Mouse (Mus musculus): ENCODE results near the gene Fam207a. TPM values are rescaled to one million over a fixed set of nuclear protein-coding genes. Genes with fewer than 3 reads are reported as not detected.

Fam207a gene
- polyA plus RNA-seq, 1 experiment from 2014 or later, result 15.5 TPM

DNA sequence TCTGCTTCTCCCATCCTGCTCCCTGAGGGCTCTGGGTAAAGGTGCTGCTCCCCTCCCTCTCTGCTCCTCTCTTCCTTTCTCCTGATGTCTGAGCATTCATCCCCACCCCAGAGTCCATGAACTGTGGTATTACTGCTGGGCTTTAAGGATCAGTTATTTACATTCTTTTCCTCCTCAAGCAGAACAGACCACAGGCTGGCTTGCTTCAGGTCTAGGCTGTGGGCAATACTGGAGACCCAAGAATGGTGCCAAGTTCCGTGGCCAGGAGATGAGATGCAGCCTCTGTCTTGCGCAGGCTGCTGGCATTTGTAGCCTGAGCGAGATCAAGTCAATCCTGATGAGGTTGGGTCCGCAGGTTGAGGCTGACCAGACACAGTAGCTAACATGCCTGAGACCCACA is 63.8 kb downstream of the Fam207a start:
- no peaks in the 10 kb centered on the region for H3K4me1 ChIP-seq (ENCODE audit: insufficient read depth)
- TF ChIP-seq CTCF (IDR thresholded peaks at IDR 0.05; ENCODE audit: low read depth) (no peak), EP300 (IDR thresholded peaks at IDR 0.05; ENCODE audit: low read depth) (no peak)
- H3K9ac ChIP-seq (replicated peaks), result no peak overlapping the region
- H3K27ac ChIP-seq (ENCODE audit: low read depth), result no peak overlapping the region
- no peak overlapping the region for H3K4me2 ChIP-seq (ENCODE audit: low read depth, low read length)
- ATAC-seq, result no peak
- no peak overlapping the region for H3K4me3 ChIP-seq (ENCODE audit: low read depth, low read length)
- H3K36me3 ChIP-seq (replicated peaks; ENCODE audit: insufficient read depth, low read length), result no peaks in the 10 kb centered on the region
- WGBS (ENCODE audit: insufficient replicate concordance), result 79% methylated on average over 4 of the region's 4 CpGs
- no peaks in the 10 kb centered on the region for H3K9me3 ChIP-seq (ENCODE audit: low read length)
- no peaks in the 10 kb centered on the region for H3K27me3 ChIP-seq (ENCODE audit: insufficient read depth, low read length)
- DNase-seq, result no peak

- Histone ChIP-seq H3K36me3 (replicated peaks; ENCODE audit: insufficient read depth, low read length) (no peaks in the 10 kb centered on the region), H3K4me1 (ENCODE audit: insufficient read depth) (no peaks in the 10 kb centered on the region), H3K9me3 (ENCODE audit: low read length) (no peaks in the 10 kb centered on the region), H3K4me3 (ENCODE audit: low read depth, low read length) (no peak overlapping the region), H3K4me2 (ENCODE audit: low read depth, low read length) (0 out of 2 replicates have a peak overlapping the region, but pooled peaks have one; percentile 24), H3K27me3 (ENCODE audit: insufficient read depth, low read length) (no peaks in the 10 kb centered on the region), H3K9ac (replicated peaks) (no peak overlapping the region), H3K27ac (ENCODE audit: low read depth) (no peak overlapping the region)
- ATAC-seq (no peak), DNase-seq (no peak)
- TF ChIP-seq CTCF (IDR thresholded peaks at IDR 0.05; ENCODE audit: low read depth) (no peak), EP300 (IDR thresholded peaks at IDR 0.05; ENCODE audit: low read depth) (no peak)
Measured at GRCm38 (mm10) chr10:77450159-77450464, 65.5 kb downstream of the Fam207a start.

DNA sequence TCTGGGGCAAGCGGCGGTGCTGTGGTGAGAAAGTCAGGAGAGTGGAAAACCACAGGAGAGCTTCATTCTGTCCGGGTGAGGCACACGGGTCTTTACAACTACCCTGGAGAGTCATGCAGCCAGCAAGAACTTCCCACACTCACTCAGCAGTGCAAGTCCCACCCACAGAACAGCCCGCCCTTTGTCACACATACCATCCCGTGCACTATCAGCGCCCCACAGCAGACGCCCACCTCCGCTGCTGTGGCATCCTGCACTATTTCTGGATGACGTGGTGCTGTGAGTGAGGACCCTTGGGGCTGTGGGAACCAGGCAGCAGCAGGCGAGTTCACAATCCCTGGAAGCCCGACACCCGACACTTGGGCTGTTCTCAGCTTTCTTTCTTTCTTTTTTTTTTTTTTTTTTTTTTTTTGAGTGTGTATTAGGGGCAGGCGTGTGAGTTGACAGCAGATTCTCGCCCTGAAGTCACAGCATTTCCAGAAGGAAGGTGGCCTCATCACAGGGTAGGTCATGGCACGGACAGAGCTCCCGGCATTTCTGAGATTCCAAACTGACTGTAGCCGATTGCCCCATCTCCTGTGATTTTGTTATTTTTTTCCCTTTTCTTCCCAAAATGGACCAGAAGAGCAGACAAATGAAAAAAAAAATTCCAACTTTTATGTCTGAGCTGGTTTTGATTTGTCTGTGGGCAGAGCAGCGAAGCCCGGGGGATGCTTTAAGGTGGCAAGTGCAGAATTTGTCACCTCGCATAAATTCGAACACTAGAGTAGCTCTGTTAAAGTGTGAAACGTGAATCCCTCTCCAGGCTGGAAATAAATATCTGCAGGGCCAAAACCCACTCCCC is 66.0 kb downstream of the Fam207a start:
- TF ChIP-seq CTCF (IDR thresholded peaks at IDR 0.05; ENCODE audit: low read depth), result no peak
- TF ChIP-seq EP300 (IDR thresholded peaks at IDR 0.05; ENCODE audit: low read depth), result no peak
- ATAC-seq (0 out of 2 replicates have a peak, but pooled peaks have one; percentile 27), DNase-seq (no peak)
- no peak overlapping the region for H3K9ac ChIP-seq (replicated peaks)
- H3K36me3 ChIP-seq (replicated peaks; ENCODE audit: insufficient read depth, low read length), result no peaks in the 10 kb centered on the region
- no peak overlapping the region for H3K27ac ChIP-seq (ENCODE audit: low read depth)
- H3K4me1 ChIP-seq (ENCODE audit: insufficient read depth), result no peaks in the 10 kb centered on the region
- H3K4me3 ChIP-seq (ENCODE audit: low read depth, low read length), result no peak overlapping the region
- 27% methylated on average over 23 of the region's 23 CpGs for WGBS (ENCODE audit: insufficient replicate concordance)
- no peaks in the 10 kb centered on the region for H3K9me3 ChIP-seq (ENCODE audit: low read length)
- peak overlapping the region; percentile 24; the same call in 1 of the 2 replicates for H3K4me2 ChIP-seq (ENCODE audit: low read depth, low read length)
- H3K27me3 ChIP-seq (ENCODE audit: insufficient read depth, low read length), result no peaks in the 10 kb centered on the region

DNA sequence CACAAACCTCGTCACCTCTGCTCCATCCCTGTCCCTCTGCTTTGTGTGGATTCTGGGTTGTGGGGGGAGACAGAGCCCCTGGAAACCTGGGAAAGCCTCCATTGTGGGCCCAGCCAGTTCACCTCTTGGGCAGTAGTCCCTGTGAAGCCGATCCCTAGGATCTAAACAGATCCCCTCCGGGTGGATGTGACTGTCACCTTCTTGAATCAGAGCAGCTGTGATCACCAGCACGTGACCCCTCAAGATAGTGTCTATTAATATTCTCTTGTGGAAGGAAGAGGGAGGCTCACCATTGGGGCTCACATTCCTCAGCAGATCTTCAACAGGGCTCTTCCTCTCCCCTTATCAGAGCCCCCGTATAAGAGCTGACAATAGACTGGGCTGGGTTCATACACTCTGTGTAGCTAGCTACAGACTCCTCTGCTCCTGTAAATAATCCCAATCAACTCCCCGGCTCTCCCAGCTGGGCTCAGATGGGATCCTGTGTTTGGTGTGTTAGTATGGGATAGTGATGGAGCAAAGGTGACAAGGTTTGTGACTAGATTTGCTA is 66.8 kb downstream of the Fam207a start:
- DNase-seq (no peak), ATAC-seq (no peak)
- no peak overlapping the region for H3K27ac ChIP-seq (ENCODE audit: low read depth)
- 0 out of 2 replicates have a peak overlapping the region, but pooled peaks have one; percentile 24 for H3K4me2 ChIP-seq (ENCODE audit: low read depth, low read length)
- no peak overlapping the region for H3K4me3 ChIP-seq (ENCODE audit: low read depth, low read length)
- H3K36me3 ChIP-seq (replicated peaks; ENCODE audit: insufficient read depth, low read length), result no peaks in the 10 kb centered on the region
- no peaks in the 10 kb centered on the region for H3K9me3 ChIP-seq (ENCODE audit: low read length)
- H3K9ac ChIP-seq (replicated peaks), result no peak overlapping the region
- H3K4me1 ChIP-seq (ENCODE audit: insufficient read depth), result no peaks in the 10 kb centered on the region
- no peaks in the 10 kb centered on the region for H3K27me3 ChIP-seq (ENCODE audit: insufficient read depth, low read length)
- TF ChIP-seq EP300 (IDR thresholded peaks at IDR 0.05; ENCODE audit: low read depth) (no peak), CTCF (IDR thresholded peaks at IDR 0.05; ENCODE audit: low read depth) (no peak)
- WGBS (ENCODE audit: insufficient replicate concordance), result 40% methylated on average over 6 of the region's 6 CpGs

- no peak overlapping the region for H3K4me3 ChIP-seq (ENCODE audit: low read depth, low read length)
- H3K9me3 ChIP-seq (ENCODE audit: low read length), result no peaks in the 10 kb centered on the region
- DNase-seq, result no peak
- H3K27me3 ChIP-seq (ENCODE audit: insufficient read depth, low read length), result no peaks in the 10 kb centered on the region
- no peak for ATAC-seq
- no peaks in the 10 kb centered on the region for H3K36me3 ChIP-seq (replicated peaks; ENCODE audit: insufficient read depth, low read length)
- H3K4me2 ChIP-seq (ENCODE audit: low read depth, low read length), result no peak overlapping the region
- H3K27ac ChIP-seq (ENCODE audit: low read depth), result no peak overlapping the region
- H3K4me1 ChIP-seq (ENCODE audit: insufficient read depth), result no peaks in the 10 kb centered on the region
- TF ChIP-seq CTCF (IDR thresholded peaks at IDR 0.05; ENCODE audit: low read depth) (no peak), EP300 (IDR thresholded peaks at IDR 0.05; ENCODE audit: low read depth) (no peak)
- H3K9ac ChIP-seq (replicated peaks), result no peak overlapping the region
- WGBS (ENCODE audit: insufficient replicate concordance), result 70% methylated on average over 7 of the region's 7 CpGs
Measured at GRCm38 (mm10) chr10:77448209-77448608, 67.4 kb downstream of the Fam207a start.

DNA sequence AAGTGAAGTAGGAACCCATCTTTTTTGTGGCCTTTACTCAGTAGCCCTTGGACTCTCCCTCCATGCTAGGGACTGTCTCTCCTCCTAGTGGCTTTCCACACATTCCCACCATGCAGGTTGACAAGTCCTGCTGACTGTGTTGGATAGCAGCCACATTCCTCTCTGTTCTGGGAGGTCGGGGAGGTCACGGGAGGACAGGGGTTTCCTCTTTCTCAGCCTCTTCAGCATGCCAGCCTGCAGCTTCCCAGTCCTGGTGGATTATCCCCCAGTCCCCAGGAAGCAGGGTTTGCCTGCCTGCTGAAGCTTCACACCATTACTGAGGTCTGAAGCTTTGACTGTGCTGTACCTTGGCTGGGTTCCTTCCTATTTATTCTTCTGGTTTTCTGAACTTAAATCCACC is 67.8 kb downstream of the Fam207a start:
- Histone ChIP-seq H3K27me3 (ENCODE audit: insufficient read depth, low read length) (no peaks in the 10 kb centered on the region), H3K9me3 (ENCODE audit: low read length) (no peaks in the 10 kb centered on the region), H3K27ac (ENCODE audit: low read depth) (no peak overlapping the region), H3K4me2 (ENCODE audit: low read depth, low read length) (no peak overlapping the region), H3K4me1 (ENCODE audit: insufficient read depth) (no peaks in the 10 kb centered on the region), H3K9ac (replicated peaks) (no peak overlapping the region), H3K36me3 (replicated peaks; ENCODE audit: insufficient read depth, low read length) (no peaks in the 10 kb centered on the region), H3K4me3 (ENCODE audit: low read depth, low read length) (no peak overlapping the region)
- no peak for DNase-seq
- whole genome bisulfite sequencing (ENCODE audit: insufficient replicate concordance), result 14% methylated on average over 2 of the region's 2 CpGs
- ATAC-seq, result no peak
- TF ChIP-seq CTCF (IDR thresholded peaks at IDR 0.05; ENCODE audit: low read depth) (no peak), EP300 (IDR thresholded peaks at IDR 0.05; ENCODE audit: low read depth) (no peak)

Data from liver, postnatal 0 days (tissue).